Mouse (Mus musculus) embryonic facial prominence, embryonic 15.5 days (tissue): Measurements from ENCODE around the gene Tmem254c. TPM values are rescaled to one million over a fixed set of nuclear protein-coding genes. Genes with fewer than 3 reads are reported as not detected.
"Not testable (repeated sequence)": the region's sequence is repeated elsewhere in the genome, so short reads cannot be mapped to it uniquely, and the experiment has no call there.

ENCODE experiments used
- ATAC-seq: fragments of 200-750 bp; cut with Nextera tagmentation; 2 replicates; pipeline ENCODE4 v1.8.0; 2017; ENCODE audit warnings: low read depth, moderate TSS enrichment; ENCODE audit not compliant: insufficient number of reproducible peaks, low FRiP score, low TSS enrichment
- H3K27ac ChIP-seq: fragments of 300-500 bp; sonication (generic); replicated peaks from 2 replicates; pipeline ENCODE4 v1.5.1; 2015; ENCODE audit warnings: mild to moderate bottlenecking, inconsistent platforms
- H3K27me3 ChIP-seq: fragments of 300-500 bp; sonication (generic); 2 replicates; pipeline ENCODE4 v1.6.1; 2015; ENCODE audit warnings: inconsistent platforms
- H3K36me3 ChIP-seq: fragments of 300-500 bp; sonication (generic); 2 replicates; pipeline ENCODE4 v1.6.1; 2015; ENCODE audit warnings: mild to moderate bottlenecking, inconsistent platforms
- H3K4me1 ChIP-seq: fragments of 300-500 bp; sonication (generic); 2 replicates; pipeline ENCODE4 v1.6.1; 2015; ENCODE audit warnings: inconsistent platforms
- H3K4me2 ChIP-seq: fragments of 300-500 bp; sonication (generic); replicated peaks from 2 replicates; pipeline ENCODE4 v1.6.1; 2015; ENCODE audit warnings: mild to moderate bottlenecking, inconsistent platforms
- H3K4me3 ChIP-seq: fragments of 300-500 bp; sonication (generic); replicated peaks from 2 replicates; pipeline ENCODE4 v1.5.1; 2015; ENCODE audit warnings: mild to moderate bottlenecking, inconsistent platforms
- H3K9ac ChIP-seq: fragments of 300-500 bp; sonication (generic); 2 replicates; pipeline ENCODE4 v1.6.1; 2015; ENCODE audit warnings: inconsistent platforms
- H3K9me3 ChIP-seq: fragments of 300-500 bp; sonication (generic); replicated peaks from 2 replicates; pipeline ENCODE4 v1.6.1; 2016; ENCODE audit warnings: inconsistent platforms
- WGBS: fragments of 180-500 bp; shearing (Covaris S2); methylation state at CpG from one replicate; pipeline ENCODE4 v1.1.7; 2015; 5-methylcytosine and 5-hydroxymethylcytosine counted together
- polyA plus RNA-seq: library from polyadenylated mRNA; unstranded; fragments of >200 nt; fragmentation: Nextera tagmentation; extraction: Ambion mirVana; gene quantifications from 2 replicates; pipeline ENCODE4 v1.2.1, GENCODE M21; 2015

Gene Tmem254c
- polyA plus RNA-seq, 1 experiment from 2014 or later: 49.6 TPM

DNA sequence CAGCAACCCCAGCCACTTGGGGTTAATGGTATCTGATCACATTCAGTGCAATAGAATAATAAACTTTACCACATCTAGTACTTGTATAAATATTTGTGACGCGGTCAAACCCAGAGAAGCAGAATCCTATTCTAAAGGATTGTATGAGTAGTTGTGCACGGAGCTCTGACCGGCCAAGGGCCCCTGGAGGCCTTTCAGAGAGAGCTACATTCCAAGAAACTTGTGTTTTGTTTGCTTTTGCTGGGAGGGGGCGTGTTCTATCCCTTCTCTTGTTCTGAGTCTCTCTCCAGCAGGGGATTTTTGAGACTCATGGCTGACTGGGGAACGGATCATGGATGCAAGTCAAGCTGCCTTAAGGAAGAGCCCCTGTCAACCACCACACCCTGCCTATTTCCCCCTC, 31.7 kb downstream of the Tmem254c start:
- not testable (repeated sequence) for H3K27me3 ChIP-seq, H3K36me3 ChIP-seq, H3K9ac ChIP-seq, H3K4me1 ChIP-seq, H3K27ac ChIP-seq, H3K4me2 ChIP-seq, H3K4me3 ChIP-seq, ATAC-seq, H3K9me3 ChIP-seq
- WGBS: no CpG with 5 or more reads among the region's 6 CpGs

DNA sequence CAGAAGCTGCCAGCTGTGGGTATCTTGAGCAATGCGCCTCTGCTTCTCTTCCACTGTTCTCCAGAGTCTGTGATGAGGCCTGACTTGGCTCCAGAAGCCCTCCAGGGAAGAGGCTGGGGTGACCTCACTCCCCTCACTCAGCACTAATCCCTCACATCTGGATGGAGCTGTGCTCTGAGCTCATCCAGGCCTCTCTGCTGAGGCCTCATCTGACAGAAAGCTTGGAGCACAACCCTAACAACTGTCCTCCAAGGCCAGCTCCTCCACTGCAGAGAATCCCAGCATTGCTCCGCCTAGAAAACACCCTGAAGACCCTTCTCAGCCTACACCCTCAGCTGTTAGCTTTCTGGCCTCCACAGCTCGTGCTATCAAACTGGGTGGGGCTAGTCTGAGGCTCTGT, 32.8 kb downstream of the Tmem254c start:
- not testable (repeated sequence) for H3K9me3 ChIP-seq, H3K4me3 ChIP-seq, H3K36me3 ChIP-seq, H3K4me2 ChIP-seq, H3K4me1 ChIP-seq, H3K27ac ChIP-seq, ATAC-seq, H3K9ac ChIP-seq, H3K27me3 ChIP-seq
- no CpG with 5 or more reads among the region's 3 CpGs for whole genome bisulfite sequencing

DNA sequence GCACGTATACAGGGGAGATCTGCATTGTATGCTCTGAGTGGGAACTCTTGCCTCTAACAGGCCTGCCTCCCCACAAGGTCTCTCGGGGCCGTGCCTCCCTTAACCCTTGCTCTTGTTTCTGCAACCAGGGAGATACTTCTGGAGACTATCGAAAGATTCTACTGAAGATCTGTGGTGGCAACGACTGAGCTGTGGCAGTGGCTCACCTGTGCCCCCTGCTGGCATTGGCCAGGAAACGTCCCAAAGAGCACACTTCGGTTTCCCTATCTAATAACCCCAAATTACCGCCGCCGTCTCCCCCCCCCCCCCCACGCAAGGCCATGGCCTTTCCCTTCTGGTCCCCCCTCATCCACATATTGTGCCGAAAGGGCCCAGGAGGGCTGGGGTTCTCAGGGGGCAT, 41.5 kb downstream of the Tmem254c start:
- not testable (repeated sequence) for H3K4me3 ChIP-seq, H3K9me3 ChIP-seq, H3K4me2 ChIP-seq, H3K4me1 ChIP-seq, H3K36me3 ChIP-seq, H3K27ac ChIP-seq, H3K27me3 ChIP-seq, ATAC-seq, H3K9ac ChIP-seq
- no CpG with 5 or more reads among the region's 12 CpGs for WGBS

DNA sequence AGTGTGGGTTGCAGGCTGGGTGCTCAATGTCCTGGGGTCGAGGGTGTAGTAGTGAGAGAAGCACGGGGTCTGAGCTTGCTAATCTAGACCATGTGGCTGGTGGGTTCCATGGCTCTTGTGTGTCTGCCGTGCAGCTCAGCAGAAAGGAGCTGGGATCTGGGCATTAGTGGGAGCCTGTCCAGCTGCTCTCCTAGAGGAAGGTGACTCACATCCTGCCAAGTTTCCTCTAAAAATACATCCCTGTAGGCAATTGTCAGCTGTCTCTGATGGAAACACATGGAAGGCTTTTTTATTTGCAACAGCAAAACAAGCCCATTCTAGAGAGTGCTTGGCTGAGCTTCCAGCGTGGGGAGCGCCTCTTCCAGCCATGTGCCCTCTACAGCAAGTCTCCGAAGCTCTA, 44.3 kb downstream of the Tmem254c start:
- H3K27me3 ChIP-seq, H3K4me2 ChIP-seq, H3K36me3 ChIP-seq, ATAC-seq, H3K27ac ChIP-seq, H3K4me3 ChIP-seq, H3K9ac ChIP-seq, H3K9me3 ChIP-seq, H3K4me1 ChIP-seq: not testable (repeated sequence)
- WGBS: no CpG with 5 or more reads among the region's 6 CpGs

DNA sequence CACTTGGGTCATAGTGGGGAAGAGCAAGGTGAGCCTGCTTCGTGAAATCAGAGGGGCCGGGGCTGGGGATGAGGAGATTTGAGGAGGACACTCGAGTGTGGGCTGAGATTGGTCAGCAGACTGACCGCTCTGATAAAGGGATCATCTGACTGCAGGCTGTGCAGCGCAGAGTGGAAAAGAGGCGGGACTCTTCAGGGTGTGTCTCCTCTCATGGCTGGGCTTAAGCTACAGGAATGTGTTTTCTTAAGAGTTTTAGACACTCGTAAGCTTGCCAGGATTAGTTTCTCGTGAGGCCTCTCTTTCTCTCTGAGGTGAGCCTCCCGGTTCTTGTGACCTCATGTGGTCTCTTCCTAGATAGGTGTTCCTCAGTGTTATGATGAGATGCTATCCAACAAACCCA, 45.6 kb downstream of the Tmem254c start:
- not testable (repeated sequence) for H3K36me3 ChIP-seq, H3K4me3 ChIP-seq, H3K27me3 ChIP-seq, H3K9me3 ChIP-seq, H3K9ac ChIP-seq, H3K4me2 ChIP-seq, ATAC-seq, H3K27ac ChIP-seq, H3K4me1 ChIP-seq
- no CpG with 5 or more reads among the region's 9 CpGs for WGBS

DNA sequence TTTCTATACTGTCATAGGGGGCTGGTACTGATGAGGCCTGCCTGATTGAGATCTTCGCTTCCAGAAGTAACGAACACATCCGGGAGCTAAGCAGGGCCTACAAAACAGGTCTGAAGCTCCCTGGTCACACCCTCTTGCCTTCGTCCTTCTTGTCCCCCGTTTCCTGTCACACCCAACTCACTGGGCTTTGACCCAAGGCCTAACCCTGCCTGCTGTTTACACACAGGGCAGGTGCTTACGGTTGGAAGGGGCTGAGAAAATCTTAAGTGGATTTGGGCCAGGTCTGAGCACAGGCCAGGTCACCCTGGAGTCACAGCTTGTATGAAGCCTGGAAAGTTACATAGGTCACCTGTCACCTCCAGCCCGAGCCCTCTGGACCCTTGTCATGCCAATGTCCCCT, 50.7 kb downstream of the Tmem254c start:
- not testable (repeated sequence) for H3K27me3 ChIP-seq, H3K27ac ChIP-seq, H3K4me1 ChIP-seq, H3K9me3 ChIP-seq, H3K4me2 ChIP-seq, H3K4me3 ChIP-seq, ATAC-seq, H3K9ac ChIP-seq, H3K36me3 ChIP-seq
- WGBS: no CpG with 5 or more reads among the region's 7 CpGs

Other genes with a start within 250 kb of the Tmem254c start
- gene Anxa11, start 225.2 kb downstream of the Tmem254c start, polyA plus RNA-seq: 29.4 and 29.6 TPM in 2 replicates
- gene Plac9a, start 164.3 kb downstream of the Tmem254c start, polyA plus RNA-seq: 0.47 and 1.1 TPM in 2 replicates
- gene Tmem254a, start 139.7 kb downstream of the Tmem254c start, polyA plus RNA-seq: 2.2 and 3.7 TPM in 2 replicates
- 0.09 TPM in 1 of 2 replicates, not detected in the other for gene Cphx1, start 129.1 kb downstream of the Tmem254c start, polyA plus RNA-seq
- 1.00 and 2.8 TPM in 2 replicates for gene Duxbl1, start 88.8 kb downstream of the Tmem254c start, polyA plus RNA-seq
- gene Gm9780, start 24.6 kb downstream of the Tmem254c start, polyA plus RNA-seq: 24.1 and 28.7 TPM in 2 replicates
- not detected in 2 replicates for gene Cphx2, start 14.2 kb upstream of the Tmem254c start, polyA plus RNA-seq
- not detected in 2 replicates for gene Cphx3, start 14.9 kb upstream of the Tmem254c start, polyA plus RNA-seq
- gene Duxbl2, start 51.0 kb upstream of the Tmem254c start, polyA plus RNA-seq: 0.84 and 2.0 TPM in 2 replicates
- 17.8 and 19.9 TPM in 2 replicates for gene Plac9b, start 115.1 kb upstream of the Tmem254c start, polyA plus RNA-seq
- gene Tmem254b, start 139.7 kb upstream of the Tmem254c start, polyA plus RNA-seq: 37.7 and 38.3 TPM in 2 replicates
- 0.87 and 3.4 TPM in 2 replicates for gene Duxbl3, start 190.6 kb upstream of the Tmem254c start, polyA plus RNA-seq